Mouse (Mus musculus) heart, adult 9 months (tissue): Measurements from ENCODE around the gene Gm20715.

Source experiments
- DNase-seq, 2 experiments: peaks; one replicate each; pipeline ENCODE4 v3.0.0; 2022; ENCODE audit warnings: low spot score in 2 of 2

The Gm20715 gene

DNA sequence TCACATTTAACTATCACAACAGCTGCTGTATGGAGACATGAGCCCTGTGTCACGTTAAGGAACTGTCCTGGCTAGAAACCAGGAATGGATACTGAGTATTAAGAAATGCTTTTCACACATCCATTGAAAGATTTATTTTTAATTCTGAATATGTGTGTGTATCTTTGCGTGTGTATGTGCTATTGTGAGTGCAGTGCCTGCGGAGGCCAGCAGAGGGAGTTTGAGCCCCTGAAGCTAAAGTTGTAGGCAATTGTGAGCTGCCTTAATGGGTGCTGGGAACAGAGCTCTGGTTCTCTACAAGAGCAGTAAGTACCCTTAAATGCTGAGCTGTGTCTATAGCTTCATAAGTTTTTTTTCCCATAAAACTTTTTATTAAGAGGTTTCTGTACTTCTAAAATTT, 19.3 kb downstream of the Gm20715 start:
- DNase-seq, result no peak

- no peak for DNase-seq
Observed at GRCm38 (mm10) chr7:6430342-6430741, 20.3 kb downstream of the Gm20715 start.

DNA sequence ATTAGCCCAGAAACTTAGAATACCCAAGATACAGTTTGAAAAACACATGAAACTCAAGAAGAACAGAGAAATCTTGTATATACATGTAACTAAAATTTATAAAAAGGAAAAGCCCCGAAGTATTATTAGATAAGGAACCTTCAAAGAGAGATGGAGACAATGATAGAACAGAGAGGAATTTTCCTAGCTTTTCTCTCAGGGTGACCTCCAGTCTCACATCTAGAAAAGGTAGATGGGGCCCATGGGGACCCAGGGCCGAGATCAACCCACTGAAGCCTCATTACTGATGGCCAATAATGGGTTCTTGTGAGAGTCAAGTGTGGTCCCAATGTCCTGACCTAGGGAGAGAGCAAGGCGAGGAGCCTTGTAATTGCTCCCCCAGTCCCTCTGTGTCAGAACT, 28.3 kb downstream of the Gm20715 start, which contains the start of gene Olfr1344:
Gene Olfr1344, plus strand, starts transcription at position 301 of the 400 bp plus-strand sequence.
- DNase-seq, result no peak

DNA sequence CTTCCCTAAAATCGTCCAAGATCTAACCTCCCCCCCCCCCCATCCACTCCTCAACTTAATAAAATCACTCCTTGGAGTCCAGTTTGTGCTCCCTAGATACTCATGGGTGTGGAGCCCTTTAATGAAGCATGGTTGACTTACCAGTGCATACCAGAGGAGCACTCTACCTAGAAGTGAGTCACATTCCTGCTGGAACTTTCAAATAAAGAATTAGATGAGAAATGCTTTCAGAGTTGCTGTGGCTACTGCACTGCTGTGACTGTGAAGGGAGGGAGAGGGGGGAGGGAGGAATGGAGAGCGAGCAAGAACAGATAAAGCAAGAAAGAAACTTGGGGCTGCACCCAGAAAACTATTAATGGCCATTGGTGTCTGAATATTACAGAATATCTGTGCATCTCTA, 31.1 kb downstream of the Gm20715 start:
- DNase-seq, result no peak

DNA sequence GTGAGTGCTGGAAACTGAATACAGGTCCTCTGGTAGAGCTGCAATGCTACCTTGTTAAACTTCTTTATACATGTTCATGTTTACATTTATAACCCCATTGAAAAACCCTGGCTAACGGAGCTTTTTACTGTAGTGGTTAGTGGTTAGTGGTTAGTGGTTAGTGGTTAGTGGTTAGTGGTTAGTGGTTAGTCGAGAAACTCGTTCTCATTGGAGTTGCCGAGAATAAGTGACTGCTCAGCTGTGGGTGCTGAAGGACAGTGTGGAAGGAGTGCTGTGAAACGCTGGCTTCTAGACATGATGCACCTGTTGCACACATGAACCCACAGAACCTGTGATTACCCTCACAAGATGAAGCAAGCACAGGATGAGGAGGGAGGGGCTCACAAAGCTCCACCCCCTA, 37.7 kb downstream of the Gm20715 start:
- DNase-seq, result no peak

DNA sequence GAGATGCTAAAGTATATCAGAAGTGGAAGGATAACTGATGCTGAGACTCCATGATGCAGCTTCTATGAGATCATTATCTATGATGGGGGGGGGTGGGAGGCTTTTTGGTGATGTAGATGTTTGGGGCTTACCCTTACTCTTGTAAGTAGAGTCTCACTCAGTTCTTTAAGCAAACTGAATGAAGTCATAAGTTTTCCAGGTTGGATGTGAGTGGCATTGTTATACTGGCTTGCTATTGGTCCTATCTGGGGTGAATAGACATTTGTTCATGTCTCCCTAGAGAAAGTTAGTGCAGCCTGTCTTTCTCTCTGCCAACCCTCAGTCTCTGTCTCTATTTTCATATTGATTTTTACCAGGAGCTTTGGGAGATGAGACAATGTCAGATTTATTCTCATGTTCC, 45.8 kb downstream of the Gm20715 start, which contains the start of gene Olfr1336:
Gene Olfr1336, plus strand, starts transcription at position 301 of the 400 bp plus-strand sequence.
- no peak for DNase-seq

- DNase-seq, result no peak
Observed at GRCm38 (mm10) chr7:6456399-6456798, 46.3 kb downstream of the Gm20715 start.

DNA sequence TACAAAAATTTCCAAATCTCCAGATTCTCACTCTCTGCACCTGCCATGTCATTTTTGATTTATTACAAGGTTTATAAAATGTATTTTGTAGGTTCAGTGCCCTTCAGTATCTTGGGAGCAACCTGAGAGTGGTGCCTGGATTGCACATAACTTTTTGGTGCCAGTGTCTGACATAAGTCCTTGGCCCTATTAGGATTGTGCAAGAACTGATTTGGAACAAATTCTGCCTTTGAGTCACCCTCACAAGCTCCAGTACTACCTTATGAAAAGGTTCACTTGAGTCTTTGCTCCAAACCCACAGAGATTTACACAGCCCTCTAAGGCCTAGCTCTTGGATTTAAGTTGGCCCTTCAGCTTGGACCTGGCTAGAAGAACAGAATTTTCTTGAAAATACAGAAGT, 56.9 kb downstream of the Gm20715 start, which contains the start of gene Olfr1346:
Gene Olfr1346, plus strand, starts transcription at position 151 of the 400 bp plus-strand sequence.
- no peak for DNase-seq

- peak in 1 of 2 experiments; percentile 1 for DNase-seq
Observed at GRCm38 (mm10) chr7:6477633-6478032, 67.6 kb downstream of the Gm20715 start.

- no peak for DNase-seq
Observed at GRCm38 (mm10) chr7:6486841-6487240, 76.8 kb downstream of the Gm20715 start, which contains the start of gene Olfr5. Gene Olfr5 (minus strand): TSS chr7:6486941.
